Mouse (Mus musculus) neutrophil, adult 5-6 weeks (primary cell): ENCODE measurements around the gene Stx2. TPM values are rescaled to one million over a fixed set of nuclear protein-coding genes. Genes with fewer than 3 reads are reported as not detected.
"Not testable (repeated sequence)": the region's sequence is repeated elsewhere in the genome, so short reads cannot be mapped to it uniquely, and the experiment has no call there.

Experiments used
- ATAC-seq: fragments of 151-379, 151-347 bp; 2 replicates; pipeline ENCODE4 v1.8.0; 2017; ENCODE audit warnings: mild to moderate bottlenecking, moderate TSS enrichment; ENCODE audit not compliant: insufficient number of reproducible peaks, poor library complexity, low FRiP score, severe bottlenecking; ENCODE audit errors: extremely low read depth
- total RNA-seq: library from RNA; stranded (forward); fragments of 200-1000 nt; gene quantifications from 2 replicates; pipeline ENCODE4 v1.2.3, GENCODE M21; 2017

Gene Stx2
- total RNA-seq, 1 experiment from 2014 or later, result 27.7 TPM

DNA sequence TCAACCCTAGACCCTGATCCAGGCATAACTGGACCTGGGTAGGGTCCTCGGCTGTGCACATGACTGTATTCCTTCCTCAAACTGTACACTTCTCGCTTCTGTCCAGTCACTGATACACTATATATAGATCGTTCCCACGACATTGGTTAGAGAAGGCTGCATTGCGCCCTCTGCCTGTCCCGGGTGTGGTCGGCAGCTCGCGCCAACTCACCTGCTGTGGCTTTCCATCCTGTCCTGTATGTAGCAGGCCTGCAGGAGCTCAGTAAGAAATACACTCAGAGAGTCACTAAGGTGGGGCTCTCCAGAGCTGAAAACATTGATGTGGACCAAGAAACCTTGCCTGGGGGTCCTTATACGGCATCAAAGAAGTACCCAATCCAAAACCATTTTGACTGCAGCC is 37.5 kb downstream of the Stx2 start:
- ATAC-seq, result no peak

DNA sequence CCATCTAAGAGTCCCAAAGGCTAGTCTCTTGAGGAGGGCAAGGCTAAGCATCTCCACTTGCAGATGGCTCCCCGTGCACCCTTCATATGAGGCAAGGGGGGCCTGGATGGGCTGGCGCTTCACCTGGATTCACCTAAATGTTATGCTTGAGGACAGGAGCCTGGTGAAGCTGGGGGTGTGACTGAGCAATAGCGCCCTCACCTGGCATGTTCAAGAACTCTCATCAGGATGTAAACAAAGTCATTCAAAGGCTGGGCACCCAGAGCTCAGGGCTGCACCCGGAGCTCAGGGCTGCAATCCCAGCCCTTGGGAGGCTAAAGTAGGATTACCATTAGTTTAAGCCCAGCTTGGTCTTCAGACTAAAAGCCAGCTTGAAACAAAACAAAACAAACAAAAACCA is 44.0 kb downstream of the Stx2 start:
- no peak for ATAC-seq

DNA sequence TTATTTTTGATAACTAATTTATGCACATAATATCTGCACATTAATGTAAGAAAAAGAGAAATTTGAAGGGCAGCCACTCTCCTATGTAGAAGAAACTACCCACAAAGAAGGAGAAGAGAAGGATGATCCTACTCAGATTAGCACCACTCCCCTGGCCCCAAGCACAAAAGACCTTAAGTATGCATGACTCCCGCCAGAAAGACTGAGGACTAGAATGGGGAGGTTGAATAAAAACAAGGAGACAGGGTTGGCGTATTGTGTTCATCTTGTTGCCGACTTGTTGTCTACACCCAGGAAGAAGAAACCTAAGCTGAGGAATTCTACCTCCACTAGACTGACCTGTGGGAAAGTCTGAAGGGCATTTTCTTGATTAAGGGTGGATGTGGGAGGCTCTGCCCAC is 49.5 kb downstream of the Stx2 start:
- ATAC-seq, result no peak

DNA sequence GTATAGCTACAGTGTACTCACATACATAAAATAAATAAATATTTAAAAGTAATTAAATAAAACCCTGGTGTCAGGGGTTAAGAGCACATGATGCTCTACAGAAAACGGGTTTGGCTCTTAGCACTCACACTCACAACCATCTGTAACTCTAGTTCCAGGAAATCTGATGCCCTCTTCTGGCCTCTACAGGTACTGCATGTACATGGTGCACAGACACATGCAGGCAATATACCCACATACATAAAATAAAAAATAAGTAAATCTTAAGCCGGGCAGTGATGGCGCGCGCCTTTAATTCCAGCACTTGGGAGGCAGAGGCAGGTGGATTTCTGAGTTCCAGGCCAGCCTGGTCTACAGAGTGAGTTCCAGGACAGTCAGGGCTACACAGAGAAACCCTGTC is 54.0 kb downstream of the Stx2 start:
- ATAC-seq, result not testable (repeated sequence)

DNA sequence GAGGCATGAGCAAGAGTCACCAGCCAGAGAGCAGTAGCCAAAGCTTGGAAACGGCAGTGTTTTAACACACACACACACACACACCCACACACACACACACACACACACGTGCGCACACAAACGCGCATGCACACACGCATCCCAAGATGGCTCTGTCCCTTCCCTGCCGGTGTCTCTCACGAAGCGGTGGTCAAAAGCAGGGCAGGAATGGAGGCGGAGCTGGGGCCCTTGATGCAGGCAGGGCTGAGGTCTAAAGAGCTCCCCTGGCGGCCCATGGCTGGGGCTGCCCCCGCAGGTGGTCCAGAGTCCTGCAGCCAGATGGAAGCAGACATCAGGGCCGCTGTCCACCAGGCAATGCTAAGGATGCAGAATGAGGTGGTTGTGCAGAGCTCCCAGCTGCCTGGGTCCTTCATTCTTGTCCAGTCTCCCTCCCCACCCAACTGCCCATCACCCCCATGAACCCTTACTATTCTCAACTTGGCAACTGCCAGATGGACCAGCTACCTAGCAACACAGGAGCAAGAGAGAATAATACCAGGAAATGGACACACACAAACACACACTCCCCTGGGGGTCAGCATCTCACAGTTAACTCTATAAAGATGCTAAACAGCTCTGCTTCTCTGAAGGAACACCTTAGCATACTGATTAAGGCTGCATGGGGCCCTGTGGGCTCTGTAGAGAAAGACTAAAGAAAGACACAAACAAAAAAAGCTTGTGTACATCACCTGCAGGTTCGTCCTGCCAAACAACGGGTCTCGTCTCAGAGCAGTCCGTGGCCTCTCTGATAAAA is 54.9 kb downstream of the Stx2 start, which contains the start of gene Rimbp2:
Gene Rimbp2 (minus strand): TSS at position 209 of the 793 bp plus-strand sequence.
- no peak for ATAC-seq

DNA sequence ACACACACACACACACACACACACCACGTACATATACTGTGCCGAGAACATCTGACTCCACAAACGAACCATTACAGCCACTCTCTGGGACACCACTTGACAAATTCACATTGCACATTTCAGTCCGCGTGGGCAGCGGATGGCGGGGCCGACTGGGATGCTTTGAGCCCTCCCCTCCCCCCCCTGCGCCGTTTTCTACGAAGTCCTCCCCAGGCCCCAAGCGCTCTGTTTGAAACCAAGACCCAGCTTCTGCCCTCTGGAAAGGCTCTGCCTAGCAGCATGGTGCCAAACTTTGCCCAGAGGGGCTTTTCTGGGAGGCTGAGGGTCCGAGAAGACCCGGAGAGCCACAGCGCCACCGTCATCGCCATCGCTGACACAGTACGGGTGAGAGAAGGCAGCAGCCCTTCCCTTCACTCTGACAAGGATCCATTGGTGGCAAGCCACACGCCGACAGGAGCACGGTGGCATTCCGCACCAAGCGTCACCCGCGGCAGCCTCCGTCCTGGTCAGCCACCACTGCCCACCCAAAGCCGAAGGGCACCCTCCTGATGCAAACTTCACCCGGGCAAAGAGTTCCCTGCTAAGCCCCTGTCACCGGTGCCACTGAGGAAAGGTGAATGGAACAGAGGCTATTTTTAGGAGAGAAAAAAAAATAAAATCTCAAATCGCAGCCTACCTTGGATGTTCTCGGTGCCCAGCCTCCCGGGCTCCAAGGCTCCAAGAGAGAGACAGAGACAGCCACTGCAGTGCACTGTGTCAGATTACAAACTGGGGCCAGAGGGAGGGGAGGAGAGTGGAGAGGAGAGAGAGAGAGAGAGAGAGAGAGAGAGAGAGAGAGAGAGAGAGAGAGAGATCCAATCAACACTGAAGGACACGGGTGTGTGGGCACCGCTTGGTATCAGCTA is 55.8 kb downstream of the Stx2 start:
- no peak for ATAC-seq

DNA sequence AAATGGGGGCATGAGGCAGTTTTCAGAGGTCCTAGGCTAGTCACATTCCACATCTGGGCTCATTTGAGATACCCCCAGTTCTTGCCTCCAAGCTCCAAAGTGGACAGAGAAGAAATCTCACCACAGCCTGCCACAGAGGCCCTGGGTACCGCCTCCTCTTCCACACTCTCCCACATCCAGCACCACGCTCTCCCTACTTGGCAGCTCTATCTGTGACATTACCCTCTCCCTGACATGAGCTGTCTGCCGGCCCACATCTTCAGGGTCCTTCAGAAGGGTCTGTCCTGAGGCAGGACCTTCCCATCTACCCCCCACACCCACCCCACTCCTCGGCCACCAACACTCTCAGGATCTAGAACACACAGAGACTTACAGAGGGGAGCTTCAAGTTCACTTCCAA is 56.9 kb downstream of the Stx2 start:
- ATAC-seq, result no peak

DNA sequence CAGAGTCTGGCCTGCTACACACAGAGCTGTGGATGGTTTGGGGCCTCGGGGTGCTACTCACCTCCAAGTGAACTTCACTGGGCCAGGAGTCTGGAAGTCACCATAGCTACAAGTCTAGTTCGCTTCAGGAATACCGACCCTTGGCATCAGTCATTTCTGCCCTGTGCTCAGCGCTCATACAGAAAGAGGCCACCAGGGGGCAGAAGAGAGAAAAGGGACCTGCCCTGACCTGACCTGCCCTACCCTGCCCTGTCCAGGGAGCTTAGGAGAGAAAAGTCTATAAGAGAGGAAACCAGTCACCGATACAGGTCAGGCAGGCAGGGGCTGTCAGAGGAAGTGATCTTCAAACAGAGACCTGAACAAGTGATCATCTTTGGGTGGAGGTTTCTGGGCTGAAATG is 61.3 kb downstream of the Stx2 start:
- no peak for ATAC-seq

DNA sequence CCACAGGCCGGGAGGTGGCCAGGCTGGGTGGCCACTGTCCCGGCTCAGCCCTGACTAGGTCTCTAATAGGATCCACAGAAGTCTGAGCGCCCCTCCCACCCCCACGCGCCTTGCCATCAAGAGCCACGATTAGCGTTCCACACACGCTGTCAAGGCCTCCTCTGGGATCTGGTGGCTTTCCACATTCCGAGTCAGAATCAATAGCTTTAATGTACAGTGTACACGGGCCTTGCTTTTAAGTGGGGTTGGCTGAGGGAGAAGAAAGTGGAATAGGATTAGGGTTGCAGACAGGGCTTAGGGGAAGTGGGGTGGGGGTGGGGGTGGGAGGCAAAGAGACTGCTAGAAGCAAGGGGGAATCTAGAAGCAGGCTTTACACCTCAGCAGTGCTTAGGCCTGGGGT is 67.9 kb downstream of the Stx2 start:
- ATAC-seq, result no peak

DNA sequence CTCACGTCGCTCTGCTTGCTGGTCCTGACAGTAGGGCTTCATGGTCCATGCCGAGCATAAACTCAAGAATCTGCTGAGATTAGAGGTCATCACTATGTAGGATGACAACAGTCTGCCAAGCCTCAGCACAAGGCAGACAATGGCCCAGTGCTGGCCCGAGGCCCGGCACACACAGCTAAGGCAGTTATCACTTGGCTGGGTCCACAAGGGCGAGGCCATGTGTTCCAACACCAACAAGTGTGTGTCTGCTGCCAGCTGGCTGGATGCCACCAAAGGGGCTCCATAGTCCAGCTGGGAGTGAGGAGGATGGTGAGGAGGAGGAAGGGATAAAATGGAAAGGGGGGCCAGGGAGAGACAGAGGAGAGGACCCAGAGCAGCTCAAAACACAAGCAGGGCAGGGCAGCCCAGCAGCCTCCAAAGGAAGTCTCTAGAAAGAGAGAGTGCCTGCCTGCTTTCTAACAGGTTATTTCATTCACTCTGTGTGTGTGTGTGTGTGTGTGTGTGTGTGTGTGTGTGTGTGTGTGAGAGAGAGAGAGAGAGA is 72.9 kb downstream of the Stx2 start:
- ATAC-seq, result no peak

Other genes with a start within 250 kb of the Stx2 start
- gene Rimbp2, start 55.1 kb downstream of the Stx2 start, total RNA-seq, result 0.12 TPM in 1 of 2 replicates, not detected in the other
- 48.2 and 68.5 TPM in 2 replicates for gene Ran, start 11.5 kb upstream of the Stx2 start, total RNA-seq
- gene Adgrd1, start 88.2 kb upstream of the Stx2 start, total RNA-seq, result 0.25 and 0.35 TPM in 2 replicates